Mouse (Mus musculus): Measurements from ENCODE around the gene Lgals2.
"Not testable (repeated sequence)": the region's sequence is repeated elsewhere in the genome, so short reads cannot be mapped to it uniquely, and the experiment has no call there.

Gene Lgals2

GRCm38 (mm10) chr15:78874989-78875388 is 19.7 kb upstream of the Lgals2 start:
- DNase-seq (ENCODE audit: low spot score), result no peak

- DNase-seq (ENCODE audit: low spot score), result no peak
These were observed 18.6 kb upstream of the Lgals2 start for GRCm38 (mm10) chr15:78873803-78874435.

DNA sequence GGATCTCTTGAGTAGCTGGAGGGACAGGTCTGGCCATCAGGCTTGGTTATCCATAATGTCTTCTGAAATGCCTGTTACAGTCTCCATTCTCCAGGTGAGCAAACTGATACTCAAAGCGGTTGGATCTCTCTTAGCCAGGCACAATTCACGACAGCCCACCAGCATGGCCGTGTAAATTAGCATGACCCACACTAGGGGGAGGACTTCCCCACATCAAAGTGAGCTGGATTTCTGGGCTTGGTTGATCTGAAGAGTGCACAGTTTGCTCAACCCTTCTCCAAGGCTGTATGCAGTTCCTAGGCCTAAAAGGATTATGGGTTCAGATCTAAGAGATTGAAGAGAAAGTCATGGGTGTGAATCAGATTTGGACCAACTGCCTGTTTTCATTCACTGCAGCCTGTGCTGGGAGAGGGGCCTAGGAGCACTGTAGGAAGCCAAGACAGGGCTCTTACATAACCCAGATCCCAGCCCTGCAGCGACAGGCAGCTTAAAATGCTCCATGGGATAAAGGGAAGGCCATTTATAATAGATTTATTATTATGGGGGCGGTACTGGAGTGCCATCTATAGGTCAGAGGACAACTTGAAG is 16.8 kb upstream of the Lgals2 start:
- no peak for DNase-seq (ENCODE audit: low spot score)

GRCm38 (mm10) chr15:78869775-78870174 is 14.4 kb upstream of the Lgals2 start:
- no peak for DNase-seq (ENCODE audit: low spot score)

GRCm38 (mm10) chr15:78868826-78869233 is 13.5 kb upstream of the Lgals2 start:
- DNase-seq (ENCODE audit: low spot score), result no peak

DNA sequence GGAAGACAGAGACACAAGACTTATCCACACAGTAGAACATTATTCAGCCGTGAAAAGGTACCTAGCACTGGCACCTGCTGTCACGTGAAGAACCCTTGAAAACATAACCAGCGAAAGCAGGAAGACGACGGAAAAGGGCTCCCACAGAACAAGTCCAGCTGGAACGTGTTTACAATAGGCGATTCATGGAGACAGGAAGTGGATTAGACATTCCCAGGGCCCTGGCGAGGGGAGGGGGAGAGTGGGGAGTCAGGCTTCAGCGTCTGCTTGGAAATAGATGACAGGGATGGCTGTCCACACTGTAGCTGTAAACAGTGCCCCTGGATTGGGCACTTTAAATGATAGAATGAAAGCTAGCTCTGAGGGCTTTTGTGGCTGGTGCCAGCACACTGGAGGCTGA is 13.1 kb upstream of the Lgals2 start:
- no peak for DNase-seq (ENCODE audit: low spot score)

- DNase-seq (ENCODE audit: low spot score), result no peak
These were observed 8.5 kb upstream of the Lgals2 start for GRCm38 (mm10) chr15:78863852-78864253.

DNA sequence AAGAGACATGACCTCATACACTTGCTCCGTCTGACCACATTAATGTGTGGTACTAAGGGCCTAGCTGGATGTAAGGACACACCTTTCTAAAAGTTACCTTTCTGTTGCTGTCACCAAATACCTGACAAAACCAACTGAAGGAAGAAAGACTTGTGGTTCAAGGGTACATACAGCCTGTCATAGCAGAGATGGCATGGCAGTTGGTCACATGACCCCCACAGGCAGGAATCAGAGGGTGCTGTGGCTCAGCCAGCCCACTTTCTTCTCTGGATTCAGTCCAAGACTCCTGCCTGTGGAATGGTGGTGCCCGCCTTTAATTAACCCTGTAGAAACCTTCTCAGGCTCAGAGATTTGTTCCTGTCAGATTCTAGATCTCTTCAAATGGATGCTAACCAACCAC is 7.8 kb upstream of the Lgals2 start:
- DNase-seq (ENCODE audit: low spot score), result no peak

GRCm38 (mm10) chr15:78862280-78862679 is 7.0 kb upstream of the Lgals2 start:
- DNase-seq (ENCODE audit: low spot score), result no peak

GRCm38 (mm10) chr15:78859714-78860113 is 4.4 kb upstream of the Lgals2 start:
- DNase-seq (ENCODE audit: low spot score), result no peak

DNA sequence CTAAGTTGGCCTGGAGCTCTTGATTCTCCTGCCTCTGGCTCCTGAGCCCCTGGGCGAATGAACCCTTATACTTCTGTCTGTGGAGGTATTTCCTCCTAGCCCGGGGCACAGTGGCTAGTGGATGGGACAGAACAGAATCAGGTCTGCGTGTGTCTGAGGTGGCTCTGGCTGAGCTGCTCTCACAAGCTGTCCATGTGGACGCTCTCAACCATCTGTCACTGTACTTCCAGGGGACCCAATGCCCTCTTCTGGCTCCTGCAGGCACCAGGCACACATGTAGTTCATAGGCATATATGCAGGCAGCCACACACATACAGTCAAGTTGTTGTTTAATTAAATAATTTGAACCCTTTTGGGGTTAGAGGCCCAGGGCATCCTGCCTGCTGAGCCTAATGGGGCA is 4.0 kb upstream of the Lgals2 start:
- no peak for DNase-seq (ENCODE audit: low spot score)

- DNase-seq (ENCODE audit: low spot score), result no peak
These were observed 1.7 kb upstream of the Lgals2 start for GRCm38 (mm10) chr15:78857009-78857408.

GRCm38 (mm10) chr15:78851505-78852153 is 3.7 kb downstream of the Lgals2 start:
- DNase-seq (ENCODE audit: low spot score), result peak; percentile 82

DNA sequence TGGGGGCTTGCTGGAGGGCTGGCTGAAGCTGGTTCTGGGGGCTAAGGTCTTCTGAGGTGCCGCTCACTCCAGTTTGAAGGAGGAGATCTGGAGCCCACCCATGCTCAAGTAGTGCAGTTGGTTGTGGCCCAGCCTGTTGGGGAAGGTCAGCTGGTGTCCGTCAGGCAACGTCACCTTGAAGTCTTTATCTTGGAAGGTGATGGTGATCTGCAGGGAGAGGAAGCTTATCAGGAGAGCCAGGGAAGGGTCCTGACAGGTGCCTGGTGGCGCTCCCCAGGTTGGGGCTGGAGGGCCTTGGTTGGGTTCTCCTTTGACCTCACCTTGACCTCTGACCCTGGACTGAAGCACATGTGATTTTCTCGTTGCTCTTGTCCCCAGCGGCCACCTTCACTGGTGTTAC is 4.4 kb downstream of the Lgals2 start:
- no peak for DNase-seq (ENCODE audit: low spot score)

DNA sequence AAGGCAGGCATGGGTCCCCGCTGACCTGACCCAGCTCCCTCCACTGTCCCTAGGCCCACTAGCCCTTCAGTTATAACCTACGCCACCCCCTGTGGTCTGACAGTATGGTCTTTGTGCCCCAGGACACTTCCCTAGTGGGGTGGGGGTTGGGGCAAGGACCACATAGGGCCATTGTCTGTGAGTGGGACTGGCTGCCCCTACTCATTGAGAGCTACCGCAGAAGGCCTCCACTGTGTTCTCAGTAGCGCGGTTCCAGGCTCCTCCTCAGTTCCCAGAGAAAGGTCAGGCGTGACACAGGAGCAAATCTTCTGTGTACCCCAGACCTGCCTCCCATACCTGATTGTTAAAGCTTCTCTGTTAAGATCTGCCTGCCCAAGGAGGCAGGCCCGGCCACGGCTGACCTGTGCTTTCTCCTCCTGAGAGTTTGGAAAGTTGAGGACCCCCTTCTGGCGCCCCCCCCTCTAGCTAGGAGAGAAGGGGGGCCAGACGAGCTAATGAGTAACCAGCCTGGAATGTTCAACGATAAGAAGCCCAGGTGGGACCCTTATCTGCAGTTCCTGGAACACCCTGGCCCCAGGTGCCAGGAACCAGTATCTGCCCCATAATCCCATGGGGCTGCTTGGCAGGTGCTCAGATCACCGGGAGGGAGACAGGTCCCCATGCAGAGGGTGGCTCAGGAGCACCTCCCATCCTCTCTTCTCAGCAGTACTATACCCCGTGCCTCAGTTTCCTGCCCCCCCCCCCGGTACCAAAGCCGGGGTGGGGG is 5.1 kb downstream of the Lgals2 start:
- no peak for DNase-seq (ENCODE audit: low spot score)

- no peak for DNase-seq (ENCODE audit: low spot score)
These were observed 5.8 kb downstream of the Lgals2 start for GRCm38 (mm10) chr15:78849485-78849884.

DNA sequence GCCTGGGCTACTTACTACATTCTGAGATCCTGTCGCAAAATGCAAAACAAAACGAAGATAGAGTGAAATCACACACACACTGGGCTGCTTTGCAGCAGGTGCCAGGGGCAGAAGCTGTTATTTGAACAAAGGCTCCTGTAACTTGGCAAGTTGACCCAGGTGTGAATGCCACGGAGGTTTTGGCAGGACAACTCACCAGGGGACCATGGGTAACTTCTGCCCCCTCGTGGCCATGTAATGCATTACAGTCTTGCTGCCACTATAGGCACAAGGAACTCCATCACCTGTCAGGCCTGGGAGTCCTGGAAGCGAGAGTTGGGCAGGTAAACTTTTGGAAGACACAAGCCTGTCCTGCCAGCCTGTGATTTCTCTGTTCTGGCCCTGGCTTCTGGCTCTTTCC is 6.9 kb downstream of the Lgals2 start:
- peak; percentile 71 for DNase-seq (ENCODE audit: low spot score)

- not testable (repeated sequence) for DNase-seq (ENCODE audit: low spot score)
These were observed 8.5 kb downstream of the Lgals2 start for GRCm38 (mm10) chr15:78846805-78847204.

- DNase-seq (ENCODE audit: low spot score), result no peak
These were observed 9.0 kb downstream of the Lgals2 start for GRCm38 (mm10) chr15:78846352-78846751.

GRCm38 (mm10) chr15:78845867-78846266 is 9.5 kb downstream of the Lgals2 start:
- DNase-seq (ENCODE audit: low spot score), result no peak

GRCm38 (mm10) chr15:78845321-78845720 is 10.0 kb downstream of the Lgals2 start:
- DNase-seq (ENCODE audit: low spot score), result no peak

GRCm38 (mm10) chr15:78844791-78845190 is 10.5 kb downstream of the Lgals2 start:
- no peak for DNase-seq (ENCODE audit: low spot score)
